Mouse (Mus musculus) layer of hippocampus, postnatal 10 days (tissue): ENCODE measurements at regions not wholly inside any gene's neighbourhood (a gene's known extent, or its start where the extent isn't known, plus 50 kb on each side); places are given as distances from the start of the nearest gene placed in this dataset.

Experiments
- DNase-seq, 2 experiments: peaks; one replicate each; pipeline ENCODE4 v3.0.0; 2021; ENCODE audit warnings: low spot score in 2 of 2

DNA sequence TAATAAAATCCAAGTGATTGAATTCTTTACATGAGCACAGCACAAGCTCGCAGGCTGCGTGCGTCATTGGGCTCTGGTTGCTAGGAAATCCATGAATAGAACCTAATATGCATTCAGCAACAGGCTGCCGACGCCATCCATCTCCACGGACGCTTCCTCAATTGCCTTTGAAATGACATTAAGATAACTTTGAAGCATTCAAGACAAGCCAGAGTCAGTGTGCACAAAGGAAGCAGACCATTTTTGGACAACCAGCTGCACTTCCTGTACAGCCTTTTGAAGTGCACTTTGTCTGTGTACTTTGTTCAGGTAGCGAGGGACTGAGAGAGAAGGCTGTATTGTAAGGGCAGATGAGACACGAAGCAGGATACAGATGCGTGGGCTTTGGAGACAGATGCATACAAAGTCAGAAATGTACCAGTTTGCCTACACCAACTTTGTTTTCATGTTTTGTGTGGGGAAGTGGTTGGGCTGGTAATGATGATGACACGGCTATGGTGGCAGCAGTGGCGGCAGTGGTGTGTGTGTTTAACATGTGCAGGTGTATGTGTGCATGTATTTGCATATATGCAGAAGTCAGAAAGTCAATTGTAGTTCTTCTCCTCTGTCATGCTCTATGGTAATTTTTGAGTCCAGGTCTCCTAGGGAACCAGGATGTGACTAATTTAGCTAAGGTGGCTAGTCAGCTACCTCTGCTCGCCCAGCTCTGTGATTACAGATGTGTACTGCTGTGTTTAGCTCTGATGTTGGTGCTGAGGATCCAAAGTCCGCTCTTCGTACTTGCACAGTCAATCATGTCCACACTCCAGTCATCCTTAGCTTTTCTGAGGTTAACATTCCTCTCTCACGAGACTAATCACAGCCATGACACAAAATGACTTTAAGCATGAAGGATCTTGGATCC is 106.7 kb upstream of the Col1a2 start:
- DNase-seq: peak in 1 of 2 experiments; percentile 38

DNA sequence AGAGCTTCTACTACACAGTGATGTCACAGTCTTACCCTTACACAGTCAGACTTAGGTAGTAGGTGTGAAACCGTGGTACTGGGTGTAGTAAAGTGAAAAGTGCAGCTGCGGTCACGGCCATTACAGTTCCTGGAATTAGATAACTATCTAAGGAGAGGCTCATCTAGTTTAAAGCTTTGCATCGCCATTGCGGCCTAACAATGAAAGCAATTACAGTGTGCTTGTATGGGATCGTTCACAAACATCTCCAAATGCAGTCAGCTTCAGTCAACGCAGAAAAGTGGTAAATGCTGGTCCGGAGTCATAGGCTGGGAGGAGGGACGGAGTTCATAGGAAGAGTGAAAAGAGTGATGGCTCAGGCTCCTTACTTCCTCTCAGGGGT is 106.0 kb upstream of the Col1a2 start:
- no peak for DNase-seq

DNA sequence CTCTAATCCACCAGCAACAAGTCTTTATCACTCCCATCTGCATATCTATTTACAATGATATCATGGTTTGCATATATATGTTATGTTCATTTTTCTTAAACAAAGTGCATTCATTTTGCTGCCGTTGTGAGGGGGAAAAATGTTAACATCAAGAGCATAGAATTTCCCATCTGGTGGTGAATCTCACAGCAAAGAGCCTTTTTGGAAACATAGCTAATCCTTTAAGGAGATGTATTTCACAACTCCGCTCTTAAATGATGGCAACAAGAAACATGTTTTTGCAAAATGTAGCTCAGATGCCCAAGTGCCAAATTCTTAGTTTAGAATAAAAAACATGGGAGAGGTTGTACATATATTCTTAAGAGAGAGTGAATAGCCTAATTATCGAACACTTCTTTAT is 99.3 kb upstream of the Col1a2 start:
- DNase-seq: no peak

DNA sequence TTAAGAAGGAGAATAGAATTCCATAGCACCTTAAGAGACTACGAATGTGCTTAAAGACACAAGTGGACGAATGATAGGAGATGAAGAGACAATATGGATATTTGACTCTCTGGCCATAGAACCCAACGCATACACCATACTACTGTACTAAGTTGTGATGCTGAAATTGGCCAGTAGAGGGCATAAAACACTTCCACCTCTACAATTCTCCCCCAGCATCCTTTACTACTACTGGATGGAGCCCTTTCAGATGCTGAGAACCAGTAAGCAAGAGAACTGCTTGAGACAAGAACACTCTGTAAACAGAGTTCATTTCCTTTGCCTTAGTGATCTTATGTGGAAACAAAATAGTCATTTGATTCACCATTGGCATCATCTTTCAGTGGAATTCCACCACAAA is 96.9 kb upstream of the Col1a2 start:
- no peak for DNase-seq

DNA sequence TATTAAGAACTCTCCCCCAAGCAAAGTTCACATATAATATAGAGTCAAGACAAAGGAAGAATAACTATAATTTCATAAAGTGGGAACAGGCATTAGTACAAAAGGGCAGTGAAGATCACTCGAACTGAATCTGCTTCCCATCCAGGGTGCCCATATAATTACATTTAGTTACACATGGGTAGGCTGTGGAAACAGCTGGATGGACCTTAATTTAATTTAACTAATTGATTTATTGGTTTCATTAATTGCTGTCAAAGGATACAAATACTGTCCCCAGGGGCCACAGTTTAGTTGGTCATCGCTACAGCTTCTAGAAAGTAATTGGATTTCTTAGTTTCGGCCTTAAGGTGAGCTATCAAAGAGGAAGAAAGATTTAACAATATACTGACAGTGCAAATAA is 91.4 kb upstream of the Col1a2 start:
- DNase-seq: no peak

DNA sequence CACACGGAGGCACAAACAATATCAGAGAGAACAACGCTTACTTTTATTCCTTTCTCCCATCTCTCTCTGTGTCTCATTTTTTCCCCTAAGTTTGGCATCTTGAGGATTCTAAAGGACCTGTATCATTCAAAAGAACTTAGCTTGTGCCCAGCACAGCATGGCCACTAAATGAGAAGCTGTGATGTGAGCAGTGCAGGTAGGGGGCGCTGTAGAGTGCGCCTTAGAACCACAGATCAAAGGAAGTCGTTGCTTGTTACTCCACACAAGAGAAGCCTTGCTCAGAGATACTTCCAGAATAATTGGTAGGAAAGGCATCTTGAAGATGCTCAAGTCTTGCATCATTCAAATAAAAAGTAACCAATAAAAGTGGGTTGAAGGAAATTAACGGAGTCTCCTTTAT is 90.4 kb upstream of the Col1a2 start:
- peak; percentile 37 for DNase-seq

DNA sequence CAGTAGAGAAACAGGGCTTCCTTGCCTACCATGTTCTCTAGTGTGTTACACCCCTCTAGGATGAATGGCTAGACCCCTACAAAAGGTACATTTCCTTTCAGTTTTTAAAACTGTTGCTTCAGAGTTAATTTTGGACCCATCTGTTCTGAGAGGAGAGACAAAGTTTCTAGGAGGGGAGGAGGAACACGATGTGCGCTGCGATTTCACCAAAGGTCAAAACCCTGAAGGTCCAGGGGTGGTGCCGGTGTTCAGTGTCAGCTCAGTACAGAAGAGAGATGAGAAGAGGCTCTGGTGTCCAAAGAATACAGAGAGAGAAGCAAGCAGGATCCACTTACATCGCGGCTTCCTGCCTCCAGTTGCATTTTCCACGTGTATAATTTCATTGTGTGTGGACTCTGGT is 89.4 kb upstream of the Col1a2 start:
- DNase-seq: no peak

DNA sequence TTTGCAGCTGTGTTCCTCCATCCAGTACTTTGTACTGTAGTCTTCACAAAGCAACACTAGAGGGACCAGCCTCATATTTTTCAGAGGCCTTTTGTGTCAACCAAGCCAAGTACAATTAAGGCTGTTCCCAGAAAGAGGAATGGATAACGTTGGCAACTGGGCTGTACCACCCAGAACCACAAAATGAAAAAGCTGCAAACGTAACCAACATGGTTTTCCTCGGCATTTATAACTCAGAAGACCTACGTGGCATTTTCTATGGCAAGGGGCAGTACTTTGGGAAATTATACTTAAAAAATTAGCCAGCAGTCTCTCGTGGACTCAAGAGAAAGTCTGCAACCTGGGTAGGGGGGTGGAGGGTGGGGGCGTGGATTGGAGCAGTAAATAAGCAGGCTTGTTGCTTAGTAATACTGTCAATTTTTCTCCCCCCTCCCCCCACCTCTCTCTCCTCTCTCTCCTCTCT is 87.3 kb upstream of the Col1a2 start:
- peak; percentile 23 to 33 for DNase-seq

DNA sequence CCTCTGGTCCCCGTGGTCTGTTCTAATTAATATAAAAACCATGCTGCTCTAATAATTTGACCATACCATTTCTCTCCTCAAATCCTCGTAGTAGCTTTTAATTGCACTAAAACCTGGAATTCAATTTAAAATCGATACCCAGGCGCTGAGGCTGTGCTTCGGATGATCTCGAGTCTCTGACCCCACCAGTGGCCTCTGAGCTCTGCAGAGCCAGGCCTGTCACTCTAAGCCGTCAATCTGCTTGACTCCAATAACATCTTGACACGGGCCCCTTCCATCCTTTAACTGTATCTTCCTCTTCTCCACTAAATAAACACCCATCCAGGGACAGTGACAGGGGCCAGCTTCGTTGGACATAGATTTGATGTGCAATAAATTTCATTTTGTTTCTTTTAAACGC is 86.2 kb upstream of the Col1a2 start:
- DNase-seq: no peak

DNA sequence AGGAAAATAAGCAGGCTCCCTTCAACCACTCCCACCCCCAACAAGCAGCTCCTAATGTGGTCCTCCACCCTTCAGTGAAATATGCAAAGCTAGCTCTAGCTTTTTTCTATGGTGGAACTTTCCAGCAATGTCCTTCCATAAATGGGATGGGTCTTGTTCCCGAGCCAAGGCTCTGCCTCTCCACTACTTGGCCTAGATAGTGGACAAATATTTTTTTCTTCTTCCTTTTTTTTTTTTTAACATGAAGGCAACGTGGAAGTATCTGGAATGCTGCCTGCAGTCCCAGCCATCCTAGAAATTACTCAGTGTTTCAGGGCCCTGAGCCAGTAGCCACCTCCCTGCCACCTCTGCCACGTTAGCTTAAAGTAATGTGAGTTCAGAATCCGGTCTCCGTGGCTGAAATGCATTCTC is 85.7 kb upstream of the Col1a2 start:
- DNase-seq: no peak

DNA sequence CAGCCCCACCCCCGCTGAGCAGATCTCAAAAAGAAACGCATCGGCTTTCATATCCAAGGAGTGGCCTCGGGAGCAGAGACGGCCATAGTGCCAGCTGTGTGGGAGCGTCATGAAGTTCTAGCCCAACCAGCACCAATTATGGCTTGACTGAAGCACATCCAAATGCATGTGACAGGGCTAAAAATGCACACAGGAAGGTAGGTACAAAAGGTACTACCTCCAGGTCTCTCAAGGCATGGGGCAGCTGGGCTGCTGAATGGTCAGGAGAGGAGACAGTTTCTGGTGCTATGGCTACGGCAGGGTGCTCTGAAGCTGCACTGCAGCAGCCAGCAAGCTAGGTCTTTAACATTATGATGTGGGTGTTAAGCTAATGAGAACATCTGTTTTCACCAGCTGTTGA is 83.1 kb upstream of the Col1a2 start:
- DNase-seq: no peak

DNA sequence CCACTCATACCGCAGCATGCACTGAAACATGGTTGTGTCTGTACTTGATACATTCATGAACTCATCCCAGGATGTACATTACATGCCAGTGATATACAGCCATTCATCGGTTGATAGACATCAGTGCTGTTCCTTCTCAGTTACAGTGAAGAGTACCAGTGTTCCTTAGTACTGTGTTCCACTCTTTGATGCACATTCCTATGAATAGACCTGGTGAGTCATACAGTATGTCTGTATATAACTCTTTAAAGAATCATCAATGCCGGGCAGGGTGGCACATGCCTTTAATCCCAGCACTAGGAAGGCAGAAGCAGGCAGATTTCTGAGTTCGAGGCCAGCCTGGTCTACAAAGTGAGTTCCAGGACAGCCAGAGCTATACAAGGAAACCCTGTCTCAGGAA is 77.5 kb upstream of the Col1a2 start:
- no peak for DNase-seq

DNA sequence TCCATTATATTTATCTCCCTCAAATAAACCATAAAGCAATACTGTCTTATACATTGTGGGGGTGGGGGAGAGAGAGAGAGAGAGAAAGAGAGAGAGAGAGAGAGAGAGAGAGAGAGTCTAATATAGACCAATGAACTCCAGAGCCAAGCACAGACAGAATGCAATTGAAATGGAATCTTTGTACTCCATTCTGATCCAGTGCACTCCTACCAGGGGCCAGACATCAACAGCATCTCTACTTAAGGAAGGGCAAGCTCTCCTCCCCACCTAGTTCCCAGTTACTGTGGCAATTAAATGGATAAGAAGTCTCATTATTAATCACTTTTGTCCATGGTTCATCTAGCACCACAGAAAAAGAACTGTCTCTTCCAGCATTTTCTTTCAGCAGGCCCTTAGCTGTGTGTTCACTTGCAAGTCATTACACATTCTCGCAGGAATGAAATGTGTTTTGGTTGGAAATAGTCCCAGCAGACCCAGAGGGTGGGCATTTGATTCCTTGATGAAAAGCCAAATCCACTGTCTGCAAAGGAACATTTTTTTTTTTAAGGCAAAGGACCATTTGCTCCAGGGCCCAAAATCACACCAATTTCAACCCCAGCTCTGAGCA is 73.8 kb upstream of the Col1a2 start:
- DNase-seq: peak in 1 of 2 experiments; percentile 17

DNA sequence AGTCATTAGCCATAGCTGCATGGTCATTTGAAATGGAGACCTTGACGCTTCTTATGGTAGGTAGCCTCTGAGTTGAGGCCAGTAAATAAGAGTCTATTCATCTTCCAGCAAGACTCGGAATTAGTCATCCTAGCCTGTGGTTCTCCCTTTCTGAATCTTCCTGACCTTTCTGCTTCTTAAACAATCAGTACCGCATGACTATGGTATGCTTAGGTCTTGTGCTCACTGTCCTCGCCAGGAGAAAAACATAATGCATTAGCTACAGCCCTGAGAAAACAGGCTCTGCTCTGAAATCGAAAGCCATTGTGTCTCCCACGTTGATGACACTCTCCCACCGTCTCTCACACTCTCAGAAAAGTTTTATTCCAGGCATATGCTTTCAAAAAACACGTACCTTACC is 72.4 kb upstream of the Col1a2 start:
- no peak for DNase-seq

DNA sequence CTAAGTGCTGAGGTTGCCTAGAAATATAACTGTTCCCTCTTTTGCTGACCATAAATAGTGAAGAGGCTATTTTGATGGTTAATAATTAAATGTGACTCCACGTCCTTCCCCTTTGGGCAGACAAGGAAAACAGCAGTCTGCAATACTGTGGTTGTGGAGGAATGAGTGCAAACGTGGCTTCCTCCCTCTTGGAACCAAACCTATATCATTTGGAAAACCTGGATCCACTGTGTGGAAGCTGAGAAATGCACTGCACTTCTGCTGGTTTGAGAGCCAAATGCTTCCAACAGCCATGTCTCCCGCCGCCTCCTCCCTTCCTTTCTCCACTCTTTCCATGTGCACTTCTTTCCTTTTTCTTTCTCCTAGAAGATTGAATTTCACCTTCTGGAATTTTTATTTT is 68.2 kb upstream of the Col1a2 start:
- no peak for DNase-seq

DNA sequence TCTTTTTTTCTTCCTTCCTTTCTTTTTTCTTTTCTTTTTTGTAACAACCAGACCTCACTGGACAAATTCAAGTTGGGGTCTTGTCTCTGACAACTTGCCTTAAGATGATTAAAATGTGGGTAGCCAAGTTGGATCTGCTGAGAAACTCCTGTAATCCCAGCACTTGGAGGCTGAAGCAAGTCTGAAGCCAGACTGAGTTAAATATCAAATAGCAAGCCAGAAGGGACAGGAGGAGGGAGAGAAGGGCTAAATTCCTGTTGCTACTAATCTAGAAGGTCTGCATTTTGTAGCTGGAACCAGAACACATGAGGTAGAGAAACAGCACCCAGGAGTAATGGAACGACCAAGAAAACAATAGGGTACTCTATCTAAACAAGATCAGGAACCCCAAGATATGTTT is 67.7 kb upstream of the Col1a2 start:
- no peak for DNase-seq

DNA sequence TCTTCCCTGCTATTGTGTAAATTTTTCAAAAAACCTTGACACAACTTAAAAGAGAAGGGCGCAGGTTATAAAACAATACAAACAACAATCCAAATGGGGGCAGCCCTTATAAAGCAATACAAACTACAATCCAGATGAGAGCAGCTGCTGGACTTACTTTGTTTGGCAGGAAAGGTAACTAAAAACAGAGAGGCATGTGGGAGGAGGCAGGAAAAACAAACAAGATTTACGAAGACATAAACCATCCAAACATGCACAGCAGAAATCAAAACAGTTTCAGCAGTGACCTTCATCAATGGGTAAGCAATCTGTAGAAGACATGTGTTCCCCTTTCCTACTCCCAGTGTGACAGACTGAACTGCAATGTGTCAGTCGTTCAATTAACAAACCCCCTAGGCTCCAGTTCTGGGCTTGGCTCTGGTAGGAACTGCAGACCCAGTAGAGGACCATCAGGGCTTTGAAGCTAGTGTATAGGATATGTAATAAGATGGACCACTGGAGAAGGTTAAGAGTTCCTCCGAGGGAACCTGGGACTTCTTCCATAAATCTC is 62.9 kb upstream of the Col1a2 start:
- DNase-seq: peak in 1 of 2 experiments; percentile 16

DNA sequence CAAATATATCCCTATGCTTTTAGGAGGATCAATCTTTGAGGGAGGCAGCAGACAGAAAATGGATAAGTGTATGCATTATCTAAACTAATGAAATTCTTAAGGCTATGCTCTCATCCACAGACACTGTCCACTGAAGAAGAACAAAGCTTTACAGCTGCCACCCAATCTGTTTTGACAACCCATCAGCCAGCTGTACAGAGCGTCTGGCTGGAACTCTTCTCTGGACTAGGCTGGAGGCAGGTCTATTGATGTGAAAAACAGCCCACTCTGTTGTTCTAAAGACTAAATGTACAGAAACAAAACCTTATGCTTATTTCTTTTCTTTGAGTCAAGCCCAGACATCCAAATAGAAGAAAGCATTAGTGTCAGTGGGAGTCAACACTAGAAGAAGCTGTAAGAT is 58.7 kb upstream of the Col1a2 start:
- DNase-seq: no peak

DNA sequence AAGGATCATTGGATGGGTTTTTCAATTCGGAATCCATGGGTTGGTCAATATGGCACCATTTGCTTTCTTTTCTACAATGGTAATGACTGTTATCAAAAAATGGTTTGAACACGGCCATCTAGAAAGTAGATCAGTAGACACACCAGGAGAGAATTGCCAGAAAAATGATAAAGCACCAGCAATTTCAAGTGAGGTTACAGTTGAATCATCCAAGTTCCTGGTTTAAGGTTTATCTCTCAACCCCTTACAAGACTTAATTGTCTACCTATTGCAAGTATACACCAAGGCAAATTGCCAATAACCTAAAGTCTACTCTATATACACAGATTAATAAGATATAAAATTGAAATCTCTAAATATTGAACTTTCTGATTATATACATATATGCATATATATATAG is 53.4 kb upstream of the Col1a2 start:
- DNase-seq: no peak
